Mouse (Mus musculus) liver, embryonic 11.5 days (tissue): ENCODE results near the gene Dpp6. TPM values are rescaled to one million over a fixed set of nuclear protein-coding genes. Genes with fewer than 3 reads are reported as not detected.

Experiments used
- ATAC-seq: fragments of 200-750 bp; cut with Nextera tagmentation; replicated peaks from 2 replicates; pipeline ENCODE4 v1.8.0; 2017; ENCODE audit warnings: moderate number of reproducible peaks, mild to moderate bottlenecking, moderate TSS enrichment, moderate library complexity; ENCODE audit not compliant: low FRiP score
- DNase-seq: peaks from one replicate; pipeline ENCODE4 v3.0.0-alpha.2; 2017; ENCODE audit warnings: low spot score
- H3K27ac ChIP-seq: fragments of 300-500 bp; sonication (generic); 2 replicates; pipeline ENCODE4 v1.5.1; 2014; ENCODE audit warnings: mild to moderate bottlenecking, low read depth, low read length, control low read depth
- H3K27me3 ChIP-seq: fragments of 300-500 bp; sonication (generic); replicated peaks from 2 replicates; pipeline ENCODE4 v1.6.1; 2014; ENCODE audit warnings: low read length, mixed read lengths; ENCODE audit not compliant: control insufficient read depth, insufficient read depth
- H3K36me3 ChIP-seq: fragments of 300-500 bp; sonication (generic); 2 replicates; pipeline ENCODE4 v1.6.1; 2014; ENCODE audit warnings: mild to moderate bottlenecking, low read length, moderate library complexity, mixed read lengths; ENCODE audit not compliant: control insufficient read depth, insufficient read depth
- H3K4me1 ChIP-seq: fragments of 300-500 bp; sonication (generic); replicated peaks from 2 replicates; pipeline ENCODE4 v1.6.1; 2014; ENCODE audit warnings: low read length, mixed read lengths; ENCODE audit not compliant: control insufficient read depth, insufficient read depth
- H3K4me2 ChIP-seq: fragments of 300-500 bp; sonication (generic); 2 replicates; pipeline ENCODE4 v1.6.1; 2014; ENCODE audit warnings: mild to moderate bottlenecking, control low read depth, moderate library complexity
- H3K4me3 ChIP-seq: fragments of 300-500 bp; sonication (generic); 2 replicates; pipeline ENCODE4 v1.5.1; 2014; ENCODE audit warnings: low read depth, low read length, control low read depth
- H3K9ac ChIP-seq: fragments of 300-500 bp; sonication (generic); 2 replicates; pipeline ENCODE4 v1.6.1; 2014; ENCODE audit warnings: low read depth, low read length, control low read depth
- H3K9me3 ChIP-seq: fragments of 300-500 bp; sonication (generic); 2 replicates; pipeline ENCODE4 v1.6.1; 2016; ENCODE audit warnings: low read length, inconsistent platforms, mixed read lengths; ENCODE audit not compliant: control insufficient read depth
- WGBS: fragments of 180-500 bp; shearing (Covaris S2); extraction: QIAGEN DNeasy Blood & Tissue Kit; methylation state at CpG from one replicate; pipeline ENCODE4 v1.1.7; 2014; 5-methylcytosine and 5-hydroxymethylcytosine counted together
- polyA plus RNA-seq: library from polyadenylated mRNA; unstranded; fragments of >200 nt; fragmentation: Nextera tagmentation; extraction: Ambion mirVana; gene quantifications from 2 replicates; pipeline ENCODE4 v1.2.1, GENCODE M21; 2014

The Dpp6 gene
- polyA plus RNA-seq, 1 experiment from 2014 or later, result 1.1 TPM

- no peak for ATAC-seq
Measured at GRCm38 (mm10) chr5:26985114-26985513, 168.1 kb downstream of the Dpp6 start.

DNA sequence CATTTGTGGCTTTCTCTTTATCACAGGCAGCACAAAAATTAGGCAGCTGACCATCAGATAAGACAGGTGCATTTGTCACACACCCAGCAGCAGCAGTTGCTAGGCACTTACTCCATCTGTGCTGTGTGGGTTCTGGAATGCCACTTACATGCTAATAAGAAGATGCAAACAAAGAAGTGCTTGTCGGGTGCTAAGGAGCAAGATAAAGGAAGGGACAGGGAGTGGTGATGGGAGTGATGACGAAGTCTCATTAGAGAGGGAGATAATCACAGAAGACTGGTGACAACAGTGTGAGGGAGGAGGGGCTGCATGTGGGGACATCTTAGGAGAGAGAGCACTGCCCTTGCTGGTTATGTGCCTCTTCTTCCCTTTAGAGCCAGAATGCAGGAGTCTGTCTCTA, 174.6 kb downstream of the Dpp6 start:
- WGBS, result 16% methylated on average over 2 of the region's 2 CpGs
- ATAC-seq (no peak), DNase-seq (no peak)
- Histone ChIP-seq H3K4me1 (no peaks in the 10 kb centered on the region), H3K9ac (no peak overlapping the region), H3K27me3 (no peaks in the 10 kb centered on the region), H3K27ac (no peak overlapping the region), H3K36me3 (no peaks in the 10 kb centered on the region), H3K4me3 (no peak overlapping the region), H3K9me3 (no peaks in the 10 kb centered on the region), H3K4me2 (no peak overlapping the region)

More at GRCm38 (mm10) chr5:26985114-26985513, 168.1 kb downstream of the Dpp6 start:
- Histone ChIP-seq H3K27me3 (no peaks in the 10 kb centered on the region), H3K4me2 (no peak overlapping the region), H3K36me3 (no peaks in the 10 kb centered on the region), H3K9ac (no peak overlapping the region), H3K4me1 (no peaks in the 10 kb centered on the region), H3K27ac (no peak overlapping the region), H3K9me3 (no peaks in the 10 kb centered on the region), H3K4me3 (no peak overlapping the region)
- WGBS, result 20% methylated on average over 1 of the region's 1 CpGs
- DNase-seq, result no peak

DNA sequence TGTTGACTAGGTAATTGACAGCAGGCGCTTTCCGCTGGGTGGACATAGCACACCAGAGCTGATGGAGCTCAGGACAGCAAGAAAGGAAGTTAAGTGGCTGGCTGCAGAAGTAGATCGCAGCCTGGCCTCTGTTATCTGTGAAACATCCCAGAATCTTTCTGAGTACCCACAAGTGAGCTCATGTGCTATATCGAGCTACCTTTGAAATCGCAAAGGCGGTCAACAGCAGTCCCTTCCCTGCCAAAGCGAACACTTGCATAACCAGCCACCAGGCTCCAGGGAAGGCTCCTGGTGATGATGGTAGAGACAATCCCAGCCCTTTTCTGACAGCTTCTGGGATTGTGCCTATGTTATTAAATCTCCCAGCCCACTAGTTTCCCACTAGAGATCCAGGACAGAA, 186.5 kb downstream of the Dpp6 start:
- no peak for ATAC-seq
- H3K36me3 ChIP-seq, result no peaks in the 10 kb centered on the region
- no peak overlapping the region for H3K4me3 ChIP-seq
- DNase-seq, result no peak
- no peak overlapping the region for H3K4me2 ChIP-seq
- H3K27me3 ChIP-seq, result no peaks in the 10 kb centered on the region
- H3K9ac ChIP-seq, result no peak overlapping the region
- WGBS, result 78% methylated on average over 7 of the region's 7 CpGs
- no peaks in the 10 kb centered on the region for H3K9me3 ChIP-seq
- H3K4me1 ChIP-seq, result no peaks in the 10 kb centered on the region
- no peak overlapping the region for H3K27ac ChIP-seq

DNA sequence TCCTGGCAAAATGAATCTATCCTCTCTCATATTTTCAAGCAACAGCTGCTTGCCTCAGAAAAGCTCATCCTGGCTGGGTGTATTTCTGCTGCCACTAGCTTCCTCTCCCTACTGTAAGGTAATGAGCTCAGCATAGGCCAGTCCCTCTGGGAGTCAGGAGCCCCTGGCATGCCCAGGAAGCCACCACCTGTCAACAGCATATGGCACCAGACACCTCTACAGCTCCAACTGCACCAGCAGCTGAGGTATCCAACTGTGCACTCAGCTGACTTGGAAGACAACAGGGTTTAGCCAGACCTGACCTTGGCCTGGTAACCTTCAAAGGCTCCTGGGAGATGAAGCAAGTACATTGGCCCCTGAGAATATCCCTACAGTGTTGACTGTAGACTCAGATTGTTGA, 192.2 kb downstream of the Dpp6 start:
- Histone ChIP-seq H3K9me3 (no peaks in the 10 kb centered on the region), H3K4me1 (no peaks in the 10 kb centered on the region), H3K4me2 (no peak overlapping the region), H3K27ac (no peak overlapping the region), H3K4me3 (no peak overlapping the region), H3K36me3 (no peaks in the 10 kb centered on the region), H3K27me3 (no peaks in the 10 kb centered on the region), H3K9ac (no peak overlapping the region)
- ATAC-seq (no peak), DNase-seq (no peak)

DNA sequence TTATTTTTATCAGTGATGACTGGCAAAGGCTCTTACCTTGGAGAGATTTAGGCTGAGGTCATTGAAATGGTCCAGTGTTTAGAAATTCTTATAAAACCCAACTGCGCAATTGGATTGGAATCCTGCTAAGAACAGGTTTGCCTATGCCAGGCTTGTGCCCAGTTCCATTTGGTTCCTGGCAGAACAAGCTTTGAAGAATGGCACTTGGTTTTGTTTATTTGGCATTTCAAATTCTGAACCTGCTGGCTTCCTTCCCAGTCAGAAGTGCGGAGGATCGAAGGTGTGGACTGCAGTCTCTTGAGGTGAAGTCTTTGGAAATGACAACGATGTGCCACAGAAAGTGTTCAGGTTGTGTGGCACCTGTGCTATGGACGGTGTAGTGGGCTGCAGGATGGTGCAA, 193.6 kb downstream of the Dpp6 start:
- no peak for DNase-seq
- WGBS, result 82% methylated on average over 5 of the region's 5 CpGs
- H3K4me2 ChIP-seq, result no peak overlapping the region

GRCm38 (mm10) chr5:27018314-27018956, 201.4 kb downstream of the Dpp6 start:
- Histone ChIP-seq H3K4me3 (no peak overlapping the region), H3K36me3 (no peaks in the 10 kb centered on the region), H3K27me3 (no peaks in the 10 kb centered on the region), H3K9ac (no peak overlapping the region), H3K27ac (no peak overlapping the region), H3K9me3 (no peaks in the 10 kb centered on the region; the same call in 1 of the 2 replicates), H3K4me1 (no peaks in the 10 kb centered on the region), H3K4me2 (no peak overlapping the region)
- 61% methylated on average over 3 of the region's 3 CpGs for WGBS
- ATAC-seq (no peak), DNase-seq (no peak)

More for the DNA sequence above, 193.6 kb downstream of the Dpp6 start:
- Histone ChIP-seq H3K9ac (no peak overlapping the region), H3K4me1 (no peaks in the 10 kb centered on the region), H3K27ac (no peak overlapping the region), H3K4me3 (no peak overlapping the region), H3K27me3 (no peaks in the 10 kb centered on the region), H3K36me3 (no peaks in the 10 kb centered on the region), H3K9me3 (no peaks in the 10 kb centered on the region)
- ATAC-seq, result no peak

GRCm38 (mm10) chr5:27028611-27029010, 211.6 kb downstream of the Dpp6 start:
- H3K36me3 ChIP-seq, result no peaks in the 10 kb centered on the region
- no peak overlapping the region for H3K4me3 ChIP-seq
- no peaks in the 10 kb centered on the region for H3K27me3 ChIP-seq
- H3K27ac ChIP-seq, result no peak overlapping the region
- H3K4me1 ChIP-seq, result no peaks in the 10 kb centered on the region
- 60% methylated on average over 1 of the region's 1 CpGs for WGBS
- no peak for ATAC-seq
- H3K9ac ChIP-seq, result no peak overlapping the region
- DNase-seq, result no peak
- no peak overlapping the region for H3K4me2 ChIP-seq
- no peaks in the 10 kb centered on the region for H3K9me3 ChIP-seq

DNA sequence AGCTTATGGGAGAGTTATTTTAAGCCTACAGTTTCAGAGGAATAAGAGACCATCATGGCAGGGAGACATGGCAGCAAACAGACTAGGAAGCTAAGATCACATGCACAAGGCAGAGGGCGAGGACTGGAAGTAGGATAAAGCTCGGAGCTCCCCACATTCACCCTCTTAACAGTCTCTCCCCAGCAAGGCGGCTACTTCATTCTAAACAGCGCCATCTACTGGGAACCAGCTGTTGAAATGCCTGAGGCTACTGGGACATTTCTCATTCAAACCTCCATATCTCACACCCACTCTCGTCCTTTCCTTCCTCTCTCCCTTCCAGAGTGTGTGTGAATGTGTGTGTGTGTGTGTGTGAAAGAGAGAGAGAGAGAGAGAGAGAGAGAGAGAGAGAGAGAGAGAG, 212.8 kb downstream of the Dpp6 start:
- WGBS, result 10% methylated on average over 5 of the region's 5 CpGs
- ATAC-seq, result no peak
- DNase-seq, result no peak
- H3K4me3 ChIP-seq, result no peak overlapping the region
- no peaks in the 10 kb centered on the region for H3K4me1 ChIP-seq
- H3K27ac ChIP-seq, result no peak overlapping the region
- no peaks in the 10 kb centered on the region for H3K9me3 ChIP-seq
- H3K4me2 ChIP-seq, result no peak overlapping the region
- H3K9ac ChIP-seq, result no peak overlapping the region
- H3K36me3 ChIP-seq, result no peaks in the 10 kb centered on the region
- no peaks in the 10 kb centered on the region for H3K27me3 ChIP-seq

GRCm38 (mm10) chr5:27034858-27035257, 217.9 kb downstream of the Dpp6 start:
- Histone ChIP-seq H3K36me3 (no peaks in the 10 kb centered on the region), H3K27me3 (no peaks in the 10 kb centered on the region), H3K4me2 (no peak overlapping the region), H3K27ac (no peak overlapping the region), H3K4me3 (no peak overlapping the region), H3K9me3 (no peaks in the 10 kb centered on the region), H3K4me1 (no peaks in the 10 kb centered on the region), H3K9ac (no peak overlapping the region)
- DNase-seq (no peak), ATAC-seq (no peak)
- WGBS, result 61% methylated on average over 4 of the region's 4 CpGs
